Mouse (Mus musculus): ENCODE measurements around the gene Esp6. TPM values are rescaled to one million over a fixed set of nuclear protein-coding genes. Genes with fewer than 3 reads are reported as not detected.
"Not testable (repeated sequence)": the region's sequence is repeated elsewhere in the genome, so short reads cannot be mapped to it uniquely, and the experiment has no call there.

The Esp6 gene
- polyA plus RNA-seq (2015; fragmentation: Nextera tagmentation; extraction: Ambion mirVana): not detected in 2 replicates

DNA sequence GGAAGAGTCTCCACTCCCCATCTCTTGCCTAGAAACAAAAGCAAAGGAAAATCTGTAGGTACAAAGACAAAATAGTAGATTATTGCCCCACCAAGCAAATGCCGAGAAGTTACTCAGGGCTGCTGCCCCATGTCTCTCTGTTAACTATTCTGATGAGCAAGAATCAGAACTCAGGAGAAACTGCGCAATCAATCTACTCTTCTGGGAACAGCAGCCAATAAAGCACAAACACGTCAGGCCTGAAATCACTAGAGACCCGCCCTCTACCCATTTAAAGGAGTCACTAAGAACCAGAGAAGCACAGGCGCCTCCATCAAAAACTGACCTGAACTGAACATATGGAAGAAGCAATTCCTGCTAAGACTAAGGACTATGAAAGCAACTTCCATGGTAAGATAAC is at the start of gene Esp6:
Gene Esp6, plus strand, starts transcription at position 301 of the 400 bp plus-strand sequence.
- Histone ChIP-seq H3K9ac (ENCODE audit: low read length) (no peak within 1 kb of the TSS), H3K27ac (ENCODE audit: low read length) (no peak within 1 kb of the TSS), H3K9me3 (replicated peaks; ENCODE audit: control insufficient read depth, low read length) (no peaks in the 10 kb centered on the region), H3K4me3 (replicated peaks; ENCODE audit: low read length) (no peak within 1 kb of the TSS), H3K4me2 (ENCODE audit: low read depth, low read length) (no peak within 1 kb of the TSS), H3K36me3 (ENCODE audit: control insufficient read depth, insufficient read depth, low read length) (no peaks in the 10 kb centered on the region), H3K4me1 (ENCODE audit: control insufficient read depth, insufficient read depth, low read length) (no peaks in the 10 kb centered on the region), H3K27me3 (ENCODE audit: control insufficient read depth, insufficient read depth, low read length) (no peaks in the 10 kb centered on the region)
- 83% methylated on average over 5 of the region's 5 CpGs for WGBS
- ATAC-seq (ENCODE audit: insufficient read depth, low FRiP score): no peak

DNA sequence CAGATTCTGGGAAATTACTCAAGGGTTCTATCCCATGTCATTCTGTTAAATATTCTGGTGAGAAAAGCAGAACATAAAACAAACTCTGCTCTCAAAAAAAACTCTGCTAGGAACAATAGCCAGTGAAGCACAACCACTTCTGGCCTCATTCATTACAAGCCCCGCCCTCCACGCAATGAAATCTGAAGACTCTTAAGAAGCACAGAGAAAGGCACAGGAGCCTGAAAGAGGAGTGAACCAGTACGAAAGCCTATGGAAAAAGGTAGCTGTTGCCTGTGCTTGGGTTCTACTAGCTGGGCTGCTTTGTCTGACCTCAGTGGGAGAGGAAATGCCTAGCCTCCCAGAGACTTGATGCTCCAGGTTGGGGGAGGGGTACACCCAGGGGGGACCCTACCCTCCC is 41.5 kb upstream of the Esp6 start, which contains the start of gene Esp8:
Gene Esp8, plus strand, starts transcription at position 205 of the 400 bp plus-strand sequence.
- Histone ChIP-seq H3K4me1 (ENCODE audit: control insufficient read depth, insufficient read depth, low read length) (no peaks in the 10 kb centered on the region), H3K9ac (ENCODE audit: low read length) (no peak within 1 kb of the TSS), H3K36me3 (ENCODE audit: control insufficient read depth, insufficient read depth, low read length) (no peaks in the 10 kb centered on the region), H3K27ac (ENCODE audit: low read length) (no peak within 1 kb of the TSS), H3K4me2 (ENCODE audit: low read depth, low read length) (no peak within 1 kb of the TSS), H3K27me3 (ENCODE audit: control insufficient read depth, insufficient read depth, low read length) (no peaks in the 10 kb centered on the region), H3K4me3 (replicated peaks; ENCODE audit: low read length) (no peak within 1 kb of the TSS), H3K9me3 (replicated peaks; ENCODE audit: control insufficient read depth, low read length) (no peaks in the 10 kb centered on the region)
- no peak for ATAC-seq (ENCODE audit: insufficient read depth, low FRiP score)
- 49% methylated on average over 3 of the region's 3 CpGs for WGBS

DNA sequence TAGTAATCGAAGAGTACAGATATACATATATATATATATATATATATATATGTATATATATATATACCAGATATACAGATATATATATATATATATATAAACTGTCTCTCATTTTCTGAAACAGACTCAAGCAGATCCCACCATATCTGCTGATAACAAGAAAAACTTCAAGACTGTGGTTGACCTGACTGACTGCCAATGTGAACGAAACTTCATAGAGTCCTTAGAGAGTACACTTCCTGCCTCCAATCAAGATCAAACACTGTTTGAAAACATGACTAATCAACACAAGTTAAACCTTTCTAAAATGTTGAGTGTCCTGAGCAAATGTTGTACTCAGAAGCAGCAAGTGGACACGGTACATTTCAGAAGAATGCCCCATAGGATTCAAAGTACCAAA is 31.5 kb upstream of the Esp6 start:
- no peaks in the 10 kb centered on the region for H3K36me3 ChIP-seq (ENCODE audit: control insufficient read depth, insufficient read depth, low read length)
- H3K4me3 ChIP-seq (replicated peaks; ENCODE audit: low read length): no peak overlapping the region
- no peaks in the 10 kb centered on the region for H3K4me1 ChIP-seq (ENCODE audit: control insufficient read depth, insufficient read depth, low read length)
- no peaks in the 10 kb centered on the region for H3K27me3 ChIP-seq (ENCODE audit: control insufficient read depth, insufficient read depth, low read length)
- H3K9ac ChIP-seq (ENCODE audit: low read length): no peak overlapping the region
- WGBS: 62% methylated on average over 3 of the region's 3 CpGs
- no peak for ATAC-seq (ENCODE audit: insufficient read depth, low FRiP score)
- no peak overlapping the region for H3K27ac ChIP-seq (ENCODE audit: low read length)
- no peak overlapping the region for H3K4me2 ChIP-seq (ENCODE audit: low read depth, low read length)
- H3K9me3 ChIP-seq (replicated peaks; ENCODE audit: control insufficient read depth, low read length): no peaks in the 10 kb centered on the region

DNA sequence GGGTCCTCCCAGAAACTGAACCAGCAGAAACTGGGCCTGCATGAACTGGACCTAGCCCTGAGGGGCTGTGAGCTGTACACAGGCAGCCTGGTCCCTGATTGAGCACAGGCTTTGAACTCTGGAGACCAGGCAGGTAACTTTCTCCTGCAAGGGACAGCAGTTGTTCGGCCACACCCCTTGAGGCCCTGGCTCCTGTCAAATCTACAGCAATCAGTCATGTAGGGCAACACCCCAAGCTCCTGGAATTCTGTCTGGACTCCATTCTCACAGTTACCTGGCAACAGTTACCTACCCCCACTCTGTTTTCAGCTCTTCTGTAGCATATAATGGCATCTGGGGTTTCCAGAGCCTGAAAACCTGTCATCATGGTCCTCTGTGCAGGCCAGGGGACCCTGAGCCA is 30.2 kb upstream of the Esp6 start:
- H3K36me3 ChIP-seq (ENCODE audit: control insufficient read depth, insufficient read depth, low read length): no peaks in the 10 kb centered on the region
- no peak overlapping the region for H3K4me2 ChIP-seq (ENCODE audit: low read depth, low read length)
- no peaks in the 10 kb centered on the region for H3K9me3 ChIP-seq (replicated peaks; ENCODE audit: control insufficient read depth, low read length)
- no peak for ATAC-seq (ENCODE audit: insufficient read depth, low FRiP score)
- no peak overlapping the region for H3K27ac ChIP-seq (ENCODE audit: low read length)
- H3K4me3 ChIP-seq (replicated peaks; ENCODE audit: low read length): no peak overlapping the region
- no peaks in the 10 kb centered on the region for H3K4me1 ChIP-seq (ENCODE audit: control insufficient read depth, insufficient read depth, low read length)
- H3K9ac ChIP-seq (ENCODE audit: low read length): no peak overlapping the region
- 48% methylated on average over 1 of the region's 1 CpGs for WGBS
- H3K27me3 ChIP-seq (ENCODE audit: control insufficient read depth, insufficient read depth, low read length): no peaks in the 10 kb centered on the region

DNA sequence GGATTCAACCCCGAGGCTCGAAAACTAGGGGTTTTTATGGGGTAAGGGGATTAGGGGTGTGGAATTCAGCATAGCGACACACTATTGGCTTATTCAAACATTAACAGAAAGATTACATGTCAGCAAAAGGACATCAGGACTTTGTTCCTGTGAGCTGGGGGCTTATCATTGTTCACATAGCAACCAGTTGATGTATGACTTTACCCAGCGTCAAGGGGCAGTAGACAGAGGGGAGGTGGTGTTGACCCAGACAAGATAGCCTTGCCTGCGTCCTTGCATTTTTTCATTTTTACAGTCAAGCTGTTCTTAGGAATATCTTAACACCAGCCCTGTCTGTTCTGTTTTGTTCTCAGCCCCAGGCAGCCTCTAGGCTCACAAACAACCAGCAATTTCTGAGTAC is 14.3 kb upstream of the Esp6 start:
- not testable (repeated sequence) for H3K4me3 ChIP-seq (replicated peaks; ENCODE audit: low read length); ATAC-seq (ENCODE audit: insufficient read depth, low FRiP score); H3K9ac ChIP-seq (ENCODE audit: low read length); H3K36me3 ChIP-seq (ENCODE audit: control insufficient read depth, insufficient read depth, low read length); H3K27me3 ChIP-seq (ENCODE audit: control insufficient read depth, insufficient read depth, low read length); H3K4me2 ChIP-seq (ENCODE audit: low read depth, low read length); H3K4me1 ChIP-seq (ENCODE audit: control insufficient read depth, insufficient read depth, low read length); H3K9me3 ChIP-seq (replicated peaks; ENCODE audit: control insufficient read depth, low read length); H3K27ac ChIP-seq (ENCODE audit: low read length)
- 30% methylated on average over 5 of the region's 5 CpGs for WGBS

DNA sequence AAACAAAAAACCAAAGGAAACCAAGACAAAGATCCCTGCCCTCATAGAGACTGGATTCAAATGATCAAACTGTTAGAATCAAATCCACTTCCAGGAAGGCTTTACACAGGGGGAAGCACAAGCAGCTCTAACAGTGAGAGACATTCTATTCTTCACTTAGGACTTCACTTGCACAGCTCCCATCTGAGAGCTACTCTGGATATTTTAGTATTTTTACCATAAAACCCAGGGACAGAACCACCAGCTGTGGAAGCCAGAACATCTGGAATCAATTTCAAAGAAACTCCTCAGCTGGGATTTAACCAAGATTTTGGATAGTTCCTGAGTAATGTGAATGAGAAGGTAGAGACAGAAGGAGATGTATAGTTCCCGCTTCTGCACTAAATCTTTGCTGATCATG is 7.8 kb upstream of the Esp6 start:
- H3K4me2 ChIP-seq (ENCODE audit: low read depth, low read length): no peak overlapping the region
- H3K27ac ChIP-seq (ENCODE audit: low read length): no peak overlapping the region
- 64% methylated on average over 1 of the region's 1 CpGs for WGBS
- no peak for ATAC-seq (ENCODE audit: insufficient read depth, low FRiP score)
- no peak overlapping the region for H3K4me3 ChIP-seq (replicated peaks; ENCODE audit: low read length)
- H3K27me3 ChIP-seq (ENCODE audit: control insufficient read depth, insufficient read depth, low read length): no peaks in the 10 kb centered on the region
- H3K36me3 ChIP-seq (ENCODE audit: control insufficient read depth, insufficient read depth, low read length): no peaks in the 10 kb centered on the region
- no peaks in the 10 kb centered on the region for H3K4me1 ChIP-seq (ENCODE audit: control insufficient read depth, insufficient read depth, low read length)
- no peak overlapping the region for H3K9ac ChIP-seq (ENCODE audit: low read length)
- H3K9me3 ChIP-seq (replicated peaks; ENCODE audit: control insufficient read depth, low read length): no peaks in the 10 kb centered on the region

DNA sequence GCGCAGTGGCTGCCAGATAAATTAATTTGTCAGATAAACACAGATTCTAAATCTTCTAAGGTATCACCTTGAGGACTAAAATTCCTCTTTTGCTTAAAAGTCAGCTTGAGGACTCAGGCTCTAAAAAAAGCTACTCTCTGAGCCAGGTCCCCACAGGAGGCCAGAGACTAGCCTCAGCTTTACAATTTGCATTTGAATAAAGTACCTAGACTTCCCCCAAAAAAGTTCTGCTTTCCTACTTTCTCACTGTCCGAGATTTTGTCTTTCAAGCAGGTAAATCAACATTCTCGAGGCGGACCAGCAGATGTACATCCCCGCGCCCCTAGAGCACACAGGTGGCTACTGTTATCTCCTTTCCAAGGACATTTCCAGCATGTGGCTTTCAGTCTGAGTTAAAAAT is 22.6 kb downstream of the Esp6 start:
- not testable (repeated sequence) for H3K4me2 ChIP-seq (ENCODE audit: low read depth, low read length); H3K27ac ChIP-seq (ENCODE audit: low read length); H3K9ac ChIP-seq (ENCODE audit: low read length); H3K36me3 ChIP-seq (ENCODE audit: control insufficient read depth, insufficient read depth, low read length); H3K27me3 ChIP-seq (ENCODE audit: control insufficient read depth, insufficient read depth, low read length); H3K4me3 ChIP-seq (replicated peaks; ENCODE audit: low read length); H3K9me3 ChIP-seq (replicated peaks; ENCODE audit: control insufficient read depth, low read length); ATAC-seq (ENCODE audit: insufficient read depth, low FRiP score); H3K4me1 ChIP-seq (ENCODE audit: control insufficient read depth, insufficient read depth, low read length)
- WGBS: 51% methylated on average over 6 of the region's 6 CpGs

DNA sequence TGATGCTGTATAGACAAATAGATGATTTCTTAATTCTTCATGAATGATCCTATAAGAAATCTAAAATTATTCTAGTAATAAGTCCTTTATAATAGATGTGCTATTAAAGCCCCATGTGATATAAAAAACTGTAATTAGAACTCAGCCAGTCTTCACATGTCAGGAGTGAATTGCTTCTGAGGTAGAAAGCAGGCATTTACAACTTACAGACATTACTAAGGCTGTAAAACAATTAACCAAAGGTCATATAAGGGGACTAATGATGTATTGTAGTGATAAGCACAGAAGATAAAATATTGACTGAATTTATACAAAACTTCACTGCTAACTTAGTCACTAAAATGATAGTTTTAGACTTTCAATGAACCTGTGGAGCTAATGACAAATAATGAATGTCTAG is 30.0 kb downstream of the Esp6 start:
- H3K27ac ChIP-seq (ENCODE audit: low read length): no peak overlapping the region
- ATAC-seq (ENCODE audit: insufficient read depth, low FRiP score): no peak
- no peaks in the 10 kb centered on the region for H3K4me1 ChIP-seq (ENCODE audit: control insufficient read depth, insufficient read depth, low read length)
- no peak overlapping the region for H3K4me2 ChIP-seq (ENCODE audit: low read depth, low read length)
- H3K36me3 ChIP-seq (ENCODE audit: control insufficient read depth, insufficient read depth, low read length): no peaks in the 10 kb centered on the region
- H3K9me3 ChIP-seq (replicated peaks; ENCODE audit: control insufficient read depth, low read length): no peaks in the 10 kb centered on the region
- H3K9ac ChIP-seq (ENCODE audit: low read length): no peak overlapping the region
- H3K4me3 ChIP-seq (replicated peaks; ENCODE audit: low read length): no peak overlapping the region
- no peaks in the 10 kb centered on the region for H3K27me3 ChIP-seq (ENCODE audit: control insufficient read depth, insufficient read depth, low read length)

DNA sequence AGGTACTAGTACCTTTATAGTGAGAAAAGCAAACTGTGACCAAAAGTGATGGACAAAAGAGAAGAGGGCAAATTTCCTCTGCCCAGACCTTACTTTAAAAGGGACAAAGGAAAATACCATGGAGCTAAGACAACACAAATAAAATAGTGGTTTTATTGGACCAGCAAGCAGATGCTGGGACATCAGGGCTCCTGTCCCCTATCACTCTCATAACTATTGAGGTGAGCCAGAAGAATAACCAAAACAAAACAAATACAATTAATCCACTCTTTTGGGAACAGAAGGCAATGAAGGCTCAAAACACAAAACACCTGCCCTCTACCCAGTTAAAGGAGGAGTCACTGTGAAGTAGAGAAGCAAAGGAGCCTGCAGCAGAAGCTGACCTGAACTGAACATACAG is 37.0 kb downstream of the Esp6 start, which contains the start of gene Esp4:
Gene Esp4, plus strand, starts transcription at position 301 of the 400 bp plus-strand sequence.
- no peaks in the 10 kb centered on the region for H3K4me1 ChIP-seq (ENCODE audit: control insufficient read depth, insufficient read depth, low read length)
- no peak for ATAC-seq (ENCODE audit: insufficient read depth, low FRiP score)
- H3K27ac ChIP-seq (ENCODE audit: low read length): no peak within 1 kb of the TSS
- H3K4me3 ChIP-seq (replicated peaks; ENCODE audit: low read length): no peak within 1 kb of the TSS
- no peaks in the 10 kb centered on the region for H3K36me3 ChIP-seq (ENCODE audit: control insufficient read depth, insufficient read depth, low read length)
- H3K4me2 ChIP-seq (ENCODE audit: low read depth, low read length): no peak within 1 kb of the TSS
- no peak within 1 kb of the TSS for H3K9ac ChIP-seq (ENCODE audit: low read length)
- H3K9me3 ChIP-seq (replicated peaks; ENCODE audit: control insufficient read depth, low read length): no peaks in the 10 kb centered on the region
- H3K27me3 ChIP-seq (ENCODE audit: control insufficient read depth, insufficient read depth, low read length): no peaks in the 10 kb centered on the region
